Mouse (Mus musculus) fat pad, adult 2 months (tissue): Measurements from ENCODE around the gene Magi2.

Experiments
- DNase-seq: peaks from one replicate; pipeline ENCODE4 v3.0.0-alpha.2; 2011; ENCODE audit warnings: low read depth, low spot score; ENCODE audit errors: extremely low read depth

Magi2 gene

DNA sequence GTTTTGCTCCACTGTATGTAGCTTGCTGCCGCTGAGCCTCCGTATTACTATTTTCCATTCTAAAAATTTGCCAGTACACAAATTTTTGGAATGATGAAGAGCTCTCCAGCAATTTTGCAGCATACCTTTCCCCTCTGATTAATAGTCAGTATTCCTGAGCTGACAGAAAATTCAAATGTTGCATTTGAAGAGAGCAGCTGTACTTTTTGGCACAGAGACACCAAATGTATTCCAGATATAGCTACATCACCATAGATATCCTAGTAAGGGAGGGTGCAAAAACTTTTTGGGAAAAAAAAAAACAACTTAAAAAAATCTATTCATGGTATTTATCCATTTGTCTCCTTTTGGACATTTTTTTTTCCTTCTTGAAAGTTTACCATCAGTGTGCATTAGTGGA is 518.5 kb downstream of the Magi2 start:
- DNase-seq = no peak

DNA sequence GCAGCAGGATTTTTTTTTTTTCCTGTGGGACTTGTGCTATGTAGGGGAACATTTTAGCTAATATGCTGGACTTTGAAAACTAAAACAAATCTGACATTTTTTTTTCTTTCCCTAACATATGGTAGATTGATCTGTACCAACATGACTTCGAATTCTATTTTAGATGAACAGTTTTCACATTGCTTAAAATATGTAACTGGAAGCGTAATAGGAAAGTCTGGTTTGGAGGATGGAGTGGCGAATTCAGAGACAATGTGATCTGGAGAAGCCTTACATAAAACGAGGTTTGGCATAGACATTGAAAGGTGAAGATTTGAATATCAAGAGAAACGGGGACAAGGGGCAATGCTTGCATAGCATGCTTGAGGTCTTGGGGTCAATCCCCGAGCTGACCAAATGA is 519.1 kb downstream of the Magi2 start:
- no peak for DNase-seq

DNA sequence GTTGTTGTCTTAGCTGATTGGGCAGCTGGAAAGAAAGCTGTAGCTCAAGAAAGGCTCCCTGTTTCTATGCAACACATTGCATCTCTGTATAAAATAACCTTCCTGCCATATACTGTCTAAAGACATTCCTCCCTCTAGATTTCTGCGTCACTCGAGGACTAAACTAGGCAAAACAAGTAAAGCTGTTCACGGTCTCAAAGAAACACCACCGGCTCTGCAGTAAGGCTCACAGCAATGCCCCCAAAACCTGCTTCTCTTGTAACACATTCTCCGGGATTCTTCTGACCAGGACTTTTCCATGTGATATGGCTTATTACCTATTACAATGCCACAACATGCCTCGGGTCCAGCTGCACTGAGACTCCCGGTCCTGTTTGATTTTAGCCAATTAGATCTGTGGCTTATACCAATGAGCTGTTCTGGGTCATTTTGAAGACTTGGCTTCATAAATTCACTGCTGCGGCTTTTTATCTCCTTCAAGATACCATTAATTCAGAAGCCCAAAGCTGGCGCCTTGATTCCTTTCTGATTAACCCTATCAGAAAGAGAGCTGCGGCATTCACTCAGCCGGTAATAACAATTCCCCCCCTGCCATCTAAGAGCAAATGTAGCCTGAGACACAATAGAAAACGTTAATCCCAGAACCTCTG is 520.2 kb downstream of the Magi2 start:
- DNase-seq = no peak

DNA sequence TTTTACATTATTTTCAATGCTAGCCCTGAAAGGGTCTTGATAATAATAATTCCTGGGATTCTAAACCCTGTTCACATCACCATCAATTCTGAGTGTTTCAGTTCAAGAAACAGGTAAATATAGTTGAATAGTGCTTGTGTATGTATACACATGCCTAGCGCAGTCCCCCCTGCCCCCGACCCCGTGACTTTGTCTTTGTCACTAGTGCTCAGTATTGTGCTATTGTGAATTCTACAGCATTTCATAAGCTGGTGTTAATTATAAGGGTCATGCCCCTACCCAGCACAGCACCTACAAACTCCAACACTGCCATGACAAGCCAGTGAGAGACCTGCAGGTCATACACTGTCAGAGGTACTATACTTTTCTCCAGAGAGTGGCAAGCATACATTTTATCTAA is 520.8 kb downstream of the Magi2 start:
- no peak for DNase-seq

- no peak for DNase-seq
These were observed 552.4 kb downstream of the Magi2 start for GRCm38 (mm10) chr5:19779224-19779623.

- DNase-seq = no peak
These were observed 553.2 kb downstream of the Magi2 start for GRCm38 (mm10) chr5:19780076-19780475.

DNA sequence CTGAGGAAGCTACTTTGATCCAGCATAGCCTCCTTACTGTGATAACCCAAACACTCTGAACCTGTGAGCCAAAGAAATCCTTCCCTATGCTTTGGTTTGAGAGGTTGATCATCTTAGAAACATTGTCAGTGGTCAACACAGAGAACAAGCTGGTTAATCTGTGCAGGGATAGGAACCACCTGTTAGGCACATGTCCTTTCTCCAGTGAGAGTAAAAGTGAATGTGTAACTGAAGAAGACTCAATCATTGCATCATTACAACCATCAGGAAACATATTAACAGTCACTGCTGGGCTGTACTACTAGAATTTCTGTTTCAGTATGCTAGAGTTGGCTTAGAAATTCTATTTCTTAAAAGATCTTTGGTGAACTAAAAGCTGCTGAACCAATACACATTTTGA is 558.5 kb downstream of the Magi2 start:
- DNase-seq = no peak

GRCm38 (mm10) chr5:19787522-19788144 is 560.8 kb downstream of the Magi2 start:
- no peak for DNase-seq

DNA sequence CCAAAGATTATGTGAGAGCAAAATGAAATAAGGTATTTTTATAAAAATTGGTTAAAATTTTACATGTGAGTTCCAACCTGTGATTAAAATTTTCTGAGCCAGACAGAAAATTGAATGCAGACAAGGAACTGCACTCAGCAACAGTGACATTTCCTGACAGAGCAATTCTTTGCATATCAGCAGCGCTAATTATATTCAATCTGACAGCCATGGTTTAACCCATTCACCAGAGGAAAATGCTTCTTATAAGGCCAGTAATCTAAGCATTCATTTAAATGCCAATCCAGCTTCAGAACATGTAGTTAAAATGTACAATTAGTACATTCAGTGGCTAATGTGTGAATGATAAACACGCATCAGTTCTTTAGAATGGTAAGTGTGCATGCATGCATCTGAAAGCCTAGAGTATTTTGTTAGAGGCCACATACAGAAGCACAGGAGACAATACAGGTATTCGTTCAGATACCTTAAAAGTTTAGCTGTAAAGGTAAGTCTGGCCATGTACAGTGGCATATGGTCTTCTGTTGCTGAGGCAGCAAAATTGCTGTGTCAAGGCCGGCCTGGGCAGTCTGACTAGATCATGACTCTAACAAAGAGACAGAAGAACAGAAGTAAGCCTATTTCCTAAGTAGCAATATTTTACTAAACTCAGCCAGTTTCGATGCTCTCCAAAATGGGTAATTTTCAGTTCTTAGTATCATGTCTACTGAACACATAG is 576.4 kb downstream of the Magi2 start:
- DNase-seq = no peak

GRCm38 (mm10) chr5:19822502-19822901 is 595.7 kb downstream of the Magi2 start:
- DNase-seq = no peak

DNA sequence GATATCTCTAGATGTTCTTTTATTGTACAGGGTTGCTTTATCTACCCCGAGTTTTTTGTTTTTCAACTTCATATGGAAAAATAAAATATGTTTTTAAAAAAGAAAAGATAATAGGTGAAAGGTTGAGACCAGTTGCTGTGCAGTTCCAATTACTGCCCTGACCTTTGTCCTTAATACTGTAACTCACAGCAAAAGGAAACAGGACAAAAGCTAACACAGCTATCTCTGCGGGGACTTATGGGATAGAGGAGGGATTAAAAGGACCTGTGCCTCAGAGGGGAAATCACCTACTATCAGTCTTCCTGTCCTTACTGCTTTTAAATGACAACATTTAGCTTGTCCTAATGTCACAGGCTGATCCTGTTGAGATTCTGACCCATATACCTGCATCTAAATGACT is 599.1 kb downstream of the Magi2 start:
- DNase-seq = no peak

- DNase-seq = no peak
These were observed 602.5 kb downstream of the Magi2 start for GRCm38 (mm10) chr5:19829341-19829740.

DNA sequence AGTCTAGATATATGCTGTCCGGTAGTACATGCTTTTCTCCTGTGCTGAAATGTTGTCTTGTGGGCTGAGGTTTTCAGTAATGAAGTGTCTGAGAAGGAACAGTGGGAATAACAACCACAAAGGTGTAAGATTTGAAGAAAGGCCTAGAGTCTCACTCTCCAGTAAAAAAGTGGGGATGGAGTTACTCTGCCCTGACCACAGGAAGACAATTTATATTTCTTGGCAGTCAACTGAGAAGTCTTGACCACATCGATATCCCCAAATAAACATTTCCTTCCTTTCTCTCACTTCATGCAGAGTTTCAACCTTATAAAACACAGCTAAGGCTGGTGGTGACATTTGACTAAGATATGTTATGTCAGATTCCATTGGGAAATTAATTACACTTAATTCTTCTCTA is 636.0 kb downstream of the Magi2 start:
- DNase-seq = no peak

- DNase-seq = no peak
These were observed 643.6 kb downstream of the Magi2 start for GRCm38 (mm10) chr5:19870406-19870805.

GRCm38 (mm10) chr5:19891693-19892092 is 664.9 kb downstream of the Magi2 start:
- no peak for DNase-seq

DNA sequence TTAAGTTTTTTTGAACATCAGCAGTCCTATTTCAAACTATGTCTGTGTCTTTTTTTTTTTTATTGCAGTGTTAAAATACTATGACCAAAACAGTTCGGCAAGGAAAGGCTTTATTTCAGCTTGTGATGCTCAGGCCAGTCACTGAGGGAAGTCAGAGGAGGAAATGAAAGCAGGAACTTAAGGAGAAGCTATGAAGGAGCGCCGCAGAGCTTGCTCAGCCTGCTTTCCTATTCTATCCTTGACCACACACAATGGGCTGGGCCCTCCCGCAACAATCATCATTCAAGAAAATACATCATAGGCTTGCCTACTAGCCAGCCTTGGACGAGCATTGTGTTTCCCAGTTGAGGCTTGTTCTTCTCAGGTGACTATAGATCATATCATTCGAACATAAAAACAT is 669.1 kb downstream of the Magi2 start:
- no peak for DNase-seq

DNA sequence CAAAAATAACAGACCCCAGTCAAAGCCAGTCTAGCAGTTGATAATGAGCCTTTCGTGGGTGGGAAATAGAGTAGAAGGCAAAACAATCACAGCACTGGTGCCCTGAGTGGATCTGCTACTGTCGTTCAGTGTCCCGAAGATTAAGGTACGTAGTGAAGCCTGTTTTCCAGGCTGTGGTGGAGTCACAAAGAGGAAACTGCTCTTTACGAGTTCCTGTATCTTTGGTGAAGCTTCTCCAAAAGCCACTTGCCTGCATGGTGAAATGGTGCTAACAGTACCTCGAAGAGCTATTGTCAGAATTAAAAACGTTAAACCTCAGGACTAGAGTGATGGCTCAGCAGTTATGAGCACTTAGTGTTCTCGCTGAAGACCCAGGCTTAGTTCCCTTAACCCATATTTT is 674.8 kb downstream of the Magi2 start:
- DNase-seq = no peak

DNA sequence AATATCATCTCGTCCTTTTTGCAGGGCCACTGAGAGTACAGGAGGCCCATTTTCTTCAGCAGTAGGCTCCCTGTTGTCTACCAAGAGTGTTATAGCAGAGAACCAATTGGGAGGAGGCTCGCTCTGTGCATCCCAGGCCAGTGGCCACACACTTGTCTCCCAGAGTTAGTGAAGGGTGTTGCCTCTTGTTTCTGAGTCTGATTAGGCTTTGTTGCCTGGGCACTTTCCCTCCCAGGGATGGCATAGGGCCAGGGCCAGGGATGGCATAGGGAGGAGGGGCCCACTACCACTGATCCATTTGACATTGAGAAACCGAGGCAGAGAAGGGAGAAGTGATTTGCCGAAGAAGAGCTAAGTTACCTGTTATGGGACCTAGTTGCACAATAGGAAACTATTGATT is 679.8 kb downstream of the Magi2 start:
- no peak for DNase-seq

- no peak for DNase-seq
These were observed 680.6 kb downstream of the Magi2 start for GRCm38 (mm10) chr5:19907381-19907982.

DNA sequence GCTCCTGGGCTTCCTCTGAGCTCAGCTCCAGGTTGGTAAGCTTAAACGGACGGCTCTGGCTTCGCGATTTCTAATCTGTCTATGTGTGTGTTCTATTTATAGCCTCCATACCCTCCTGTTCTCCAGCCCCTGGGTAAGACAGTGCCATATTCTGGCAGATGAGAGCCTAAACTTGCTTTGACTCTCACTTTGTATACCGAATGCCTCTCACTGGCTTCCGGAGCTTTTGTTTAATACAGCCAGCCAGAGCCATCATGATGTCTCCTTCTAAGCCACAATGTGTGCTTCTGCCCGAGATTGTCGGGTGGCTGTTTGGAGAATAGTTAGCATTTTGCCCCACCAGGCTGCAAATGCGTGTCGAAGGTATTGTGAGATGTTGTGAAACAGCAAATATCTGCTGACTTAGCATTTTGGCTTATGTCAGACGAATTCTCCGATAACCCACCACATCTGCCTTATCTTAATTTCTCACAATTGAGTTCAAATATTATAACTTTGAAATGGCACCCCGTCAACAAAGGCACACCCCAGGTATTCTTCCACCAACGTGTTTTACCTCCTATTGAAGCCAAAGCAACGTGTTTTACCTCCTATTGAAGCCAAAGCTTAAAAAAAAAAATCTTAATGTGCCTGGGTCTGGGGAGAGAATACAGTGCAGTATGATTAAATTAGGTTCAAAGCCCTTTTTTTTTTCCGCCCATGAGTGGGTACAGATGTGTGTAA is 681.3 kb downstream of the Magi2 start:
- no peak for DNase-seq

DNA sequence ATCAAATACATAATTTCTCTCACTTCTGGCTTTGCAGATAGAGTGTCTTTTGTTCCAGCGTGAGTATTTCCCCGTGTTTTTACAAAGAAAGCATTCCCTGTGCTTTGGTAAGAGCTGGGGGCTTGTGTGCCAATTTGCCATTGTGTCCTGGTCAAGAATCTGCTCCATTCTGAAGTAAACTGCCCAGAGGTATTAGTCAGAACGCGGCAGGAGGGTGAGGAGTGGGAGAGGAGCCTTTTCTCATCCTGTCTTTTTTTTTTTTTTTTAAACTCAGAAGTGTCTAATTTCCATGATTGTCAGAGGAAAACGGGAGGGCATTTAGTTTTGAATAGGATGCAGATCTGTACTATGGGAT is 681.8 kb downstream of the Magi2 start:
- no peak for DNase-seq
